8 mouse cellular contexts compared by ENCODE assay signal in the genomic region with DNA sequence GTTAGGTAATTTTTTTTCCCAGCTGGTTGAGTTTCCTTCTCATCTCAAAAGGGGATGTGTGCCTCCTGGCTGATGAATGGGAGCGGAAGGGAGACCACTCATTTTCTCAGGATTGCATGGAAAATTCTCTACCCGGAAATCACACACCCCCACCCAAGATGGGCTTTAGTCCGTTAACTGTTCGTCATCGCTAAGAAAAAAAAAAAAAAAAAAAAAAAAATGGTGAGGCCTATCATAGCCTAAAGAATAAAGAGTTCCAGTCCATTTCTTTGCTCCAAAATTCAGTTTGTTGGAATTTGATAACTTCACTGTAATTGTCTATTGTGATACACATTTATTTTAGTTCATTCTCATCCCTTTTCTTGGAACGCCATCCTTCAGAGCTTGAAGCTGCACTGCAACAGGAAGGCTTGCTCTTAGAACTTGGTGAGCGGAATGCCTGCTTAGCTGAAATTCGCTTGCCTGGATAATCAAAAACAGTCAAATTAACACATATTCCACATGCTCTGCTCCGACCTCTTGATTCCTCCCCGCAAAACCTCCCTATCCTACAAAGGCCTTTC. TPM values are rescaled to one million over a fixed set of nuclear protein-coding genes. Genes with fewer than 3 reads are reported as not detected.
A peak's percentile ranks its signal among the peaks of the same experiment; 100 is the strongest.
DNase-seq lines count a peak whose midpoint lies in the region; ATAC-seq and TF ChIP-seq lines count a peak whose summit lies in the region.

No protein-coding gene starts in this region.

- H3K4me1 ChIP-seq in lung, embryonic 14.5 days (ENCODE audit: insufficient read depth) = peaks cover 6% of the 10 kb centered on the region; the same call in 1 of the 2 replicates
- H3K4me1 ChIP-seq in forebrain, embryonic 10.5 days = peaks cover 23% of the 10 kb centered on the region
- H3K4me1 ChIP-seq in limb, embryonic 13.5 days = peaks cover 11% of the 10 kb centered on the region
- peaks cover 2% of the 10 kb centered on the region; the same call in 1 of the 2 replicates for H3K4me1 ChIP-seq in olfactory bulb, adult 2 months (ENCODE audit: control insufficient read depth, insufficient read depth, low read length)

- no peak for TF ChIP-seq CTCF in lung, embryonic 14.5 days (IDR thresholded peaks at IDR 0.05; ENCODE audit: low read depth)
- no peak for TF ChIP-seq CTCF in olfactory bulb, adult 2 months (IDR thresholded peaks at IDR 0.05; ENCODE audit: insufficient read depth, low read depth, low read length)

- intact Hi-C loops in left cerebral cortex, postnatal 4 days (cut with DNase I) = loop anchor here (2.0 kb wide), 1 partner anchor 129 kb away; no protein-coding TSS in a partner anchor

- H3K9me3 ChIP-seq in lung, embryonic 14.5 days (ENCODE audit: low read depth, low read length) = no peaks in the 10 kb centered on the region
- no peaks in the 10 kb centered on the region for H3K9me3 ChIP-seq in forebrain, embryonic 10.5 days
- no peaks in the 10 kb centered on the region for H3K9me3 ChIP-seq in limb, embryonic 13.5 days

- peak overlapping the region; percentile 97 for H3K9ac ChIP-seq in lung, embryonic 14.5 days
- peak overlapping the region; percentile 98 for H3K9ac ChIP-seq in limb, embryonic 13.5 days

- WGBS in lung, embryonic 14.5 days = 44% methylated on average over 10 of the region's 10 CpGs
- WGBS in forebrain, embryonic 10.5 days = 48% methylated on average over 10 of the region's 10 CpGs
- WGBS in limb, embryonic 13.5 days = 39% methylated on average over 10 of the region's 10 CpGs
- 42% methylated on average over 10 of the region's 10 CpGs for WGBS in olfactory bulb, adult 2 months

- peak; percentile 89 for ATAC-seq in lung, embryonic 14.5 days (ENCODE audit: insufficient read depth)
- ATAC-seq in limb, embryonic 13.5 days (ENCODE audit: low FRiP score, low read depth) = peak; percentile 85

- no peak for DNase-seq in lung, embryonic 14.5 days
- DNase-seq in lung, postnatal 4 days = no peak
- DNase-seq in forebrain, embryonic 10.5 days (ENCODE audit: extremely low spot score, low spot score) = no peak
- no peak for DNase-seq in right cerebral cortex, adult 2 months (ENCODE audit: low spot score in 2 of 2)
- no peak for DNase-seq in frontal cortex, postnatal 36 days (ENCODE audit: low spot score in 2 of 2)
- no peak for DNase-seq in left cerebral cortex, postnatal 4 days

- peak overlapping the region; percentile 83 for H3K27ac ChIP-seq in lung, embryonic 14.5 days (ENCODE audit: low read depth)
- H3K27ac ChIP-seq in forebrain, embryonic 10.5 days = peak overlapping the region; percentile 98
- peak overlapping the region; percentile 83 for H3K27ac ChIP-seq in limb, embryonic 13.5 days
- H3K27ac ChIP-seq in olfactory bulb, adult 2 months (ENCODE audit: insufficient read depth, low read depth, low read length) = peak overlapping the region; percentile 72; the same call in 1 of the 2 replicates

- peak overlapping the region; percentile 86 for H3K4me2 ChIP-seq in lung, embryonic 14.5 days
- peak overlapping the region; percentile 68 for H3K4me2 ChIP-seq in limb, embryonic 13.5 days (replicated peaks)

- TF ChIP-seq POLR2A in olfactory bulb, adult 2 months (IDR thresholded peaks at IDR 0.05; ENCODE audit: insufficient read depth, low read depth, low read length) = no peak

- H3K4me3 ChIP-seq in lung, embryonic 14.5 days (ENCODE audit: low read depth, low read length) = peak overlapping the region; percentile 90
- peak overlapping the region; percentile 95 for H3K4me3 ChIP-seq in forebrain, embryonic 10.5 days
- peak overlapping the region; percentile 93 for H3K4me3 ChIP-seq in limb, embryonic 13.5 days
- peak overlapping the region; percentile 56 for H3K4me3 ChIP-seq in olfactory bulb, adult 2 months (ENCODE audit: insufficient read depth, low read depth, low read length)

- H3K36me3 ChIP-seq in lung, embryonic 14.5 days (ENCODE audit: insufficient read depth) = peaks cover 24% of the 10 kb centered on the region
- H3K36me3 ChIP-seq in forebrain, embryonic 10.5 days (replicated peaks) = peaks cover 33% of the 10 kb centered on the region
- peaks cover 23% of the 10 kb centered on the region for H3K36me3 ChIP-seq in limb, embryonic 13.5 days

- H3K27me3 ChIP-seq in lung, embryonic 14.5 days (ENCODE audit: insufficient read depth, low read length) = no peaks in the 10 kb centered on the region
- no peaks in the 10 kb centered on the region for H3K27me3 ChIP-seq in forebrain, embryonic 10.5 days (ENCODE audit: poor library complexity, severe bottlenecking)
- H3K27me3 ChIP-seq in limb, embryonic 13.5 days = no peaks in the 10 kb centered on the region

RNA-seq across cellular contexts. Expression of a gene that starts 0.4 kb away (rescaled TPM):
- 91.2 and 92.7 TPM in 2 replicates for polyA plus RNA-seq in lung, embryonic 14.5 days (2014; fragmentation: Nextera tagmentation; extraction: Ambion mirVana)
- polyA plus RNA-seq in forebrain, embryonic 10.5 days (2016; fragmentation: Nextera tagmentation; extraction: Ambion mirVana) = 92.0 and 97.6 TPM in 2 replicates
- 60.8 and 73.0 TPM in 2 replicates for polyA plus RNA-seq in limb, embryonic 13.5 days (2015; fragmentation: Nextera tagmentation; extraction: Ambion mirVana)
- polyA plus RNA-seq in olfactory bulb, adult 2 months (2012; ENCODE audit: insufficient read depth, insufficient read length, low replicate concordance, missing spikeins) = 302 TPM in 1 of 2 replicates, not detected in the other
- 100 to 1,000 TPM in 1 of 2 experiments, 10 to 100 TPM in 1; 94.2 to 102 TPM for total RNA-seq in left cerebral cortex, postnatal 4 days (2021)

RNA-seq across cellular contexts. Expression of a gene that starts 11.1 kb away (rescaled TPM):
- 4.5 TPM in 2 replicates for polyA plus RNA-seq in lung, embryonic 14.5 days (2014; fragmentation: Nextera tagmentation; extraction: Ambion mirVana)
- polyA plus RNA-seq in forebrain, embryonic 10.5 days (2016; fragmentation: Nextera tagmentation; extraction: Ambion mirVana) = 5.0 and 5.1 TPM in 2 replicates
- polyA plus RNA-seq in limb, embryonic 13.5 days (2015; fragmentation: Nextera tagmentation; extraction: Ambion mirVana) = 13.1 and 15.6 TPM in 2 replicates
- polyA plus RNA-seq in olfactory bulb, adult 2 months (2012; ENCODE audit: insufficient read depth, insufficient read length, low replicate concordance, missing spikeins) = not detected in 2 replicates
- total RNA-seq in left cerebral cortex, postnatal 4 days (2021) = 1 to 10 TPM; 3.8 to 4.0 TPM
